Mouse (Mus musculus) v-Abl transformed pro-B cells (cell line): ENCODE results near the gene Ubl4b.

Experiments used
- in situ Hi-C, 2 experiments: fragments of 400-800 bp; cut with MboI; formaldehyde crosslinking; loops; one replicate each; pipeline ENCODE4 v1.15.1; 2025; ENCODE audit not compliant: unreplicated experiment in 2 of 2

Ubl4b gene

DNA sequence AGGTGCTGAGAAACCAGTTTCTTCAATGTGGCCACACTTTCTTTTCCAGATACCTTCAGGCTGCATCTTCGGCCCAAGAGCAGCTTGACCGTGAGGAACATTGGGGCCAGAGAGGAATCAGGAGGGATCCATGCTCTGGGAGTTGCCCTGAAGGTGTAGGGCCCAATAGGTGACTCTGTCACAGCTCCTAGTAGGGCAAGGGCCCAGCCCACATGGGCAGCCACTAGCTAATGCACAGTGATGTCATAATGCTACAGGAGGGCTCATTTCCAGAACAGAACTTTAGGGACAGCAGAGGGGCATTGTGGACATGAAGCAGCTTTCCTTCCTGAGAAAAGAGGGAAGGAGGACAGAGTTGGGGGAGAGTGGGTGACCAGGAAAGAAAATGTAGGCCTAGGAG, at the start of gene Ubl4b:
Gene Ubl4b, minus strand, starts transcription at position 232 of the 400 bp plus-strand sequence.
- in situ Hi-C loops, result no loop called here

DNA sequence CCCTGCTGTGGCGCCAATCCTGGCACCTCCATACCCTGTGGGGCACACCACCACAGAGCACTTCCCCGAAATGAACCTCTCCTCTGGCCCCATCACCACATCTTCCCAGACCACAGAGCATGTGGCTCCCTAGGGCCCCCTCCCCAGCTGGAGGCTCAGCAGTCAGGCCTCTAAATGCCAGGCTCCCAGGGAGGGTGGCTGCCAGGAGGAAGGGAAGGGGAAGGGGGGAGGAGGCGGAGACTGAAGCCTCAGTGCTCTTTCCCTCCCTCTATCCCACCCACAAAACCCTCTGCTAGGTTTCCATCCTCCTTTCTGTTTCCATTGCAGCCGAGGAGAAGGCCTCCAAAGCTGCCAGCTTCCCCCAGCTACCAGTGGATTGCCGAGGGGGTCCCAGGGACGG, 45.3 kb upstream of the Ubl4b start:
- in situ Hi-C loops, result loop anchor here (10.0 to 25.0 kb wide), 2 partner anchors 462 to 555 kb away; partner anchors contain the start of gene Gpr61 (in 1 of the 2)

DNA sequence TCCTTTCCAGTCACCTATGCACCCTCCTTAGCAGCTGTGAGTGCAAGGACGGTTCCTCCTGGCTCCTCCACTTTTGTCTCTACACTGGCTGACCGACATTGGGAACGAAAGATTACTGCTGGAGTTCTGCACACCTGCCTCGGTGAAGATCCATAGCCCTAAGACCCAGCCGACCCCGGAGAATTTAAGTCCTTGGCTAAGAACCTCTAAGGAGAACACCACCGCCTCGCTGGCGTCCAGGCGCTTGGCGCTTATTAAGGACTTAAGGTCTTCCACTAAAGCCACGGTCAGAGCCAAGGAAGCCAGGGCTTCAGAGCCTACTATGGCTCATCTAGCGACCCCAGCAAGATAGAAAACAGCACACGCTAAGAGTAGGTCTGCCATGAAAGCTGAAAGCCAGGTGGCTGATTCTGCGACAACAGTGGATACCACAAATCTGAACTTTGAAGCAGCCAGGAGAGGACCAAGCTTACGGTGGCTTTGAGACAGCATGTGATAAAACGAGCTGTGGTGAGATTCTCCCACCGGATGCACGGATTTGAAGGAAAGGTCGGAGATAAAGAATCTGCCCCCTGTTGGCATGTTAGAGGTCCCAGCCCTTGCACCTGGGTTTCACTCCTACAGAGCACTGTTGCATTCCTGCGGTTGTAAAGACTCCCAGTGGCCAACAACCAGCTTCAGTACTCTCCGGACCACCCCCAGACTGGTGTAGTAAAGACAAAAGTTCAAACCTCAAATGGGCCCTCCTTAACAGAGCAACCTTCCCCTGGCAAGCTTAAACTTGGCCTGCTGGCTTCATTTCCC, 42.9 kb upstream of the Ubl4b start:
- in situ Hi-C loops, result no loop called here

DNA sequence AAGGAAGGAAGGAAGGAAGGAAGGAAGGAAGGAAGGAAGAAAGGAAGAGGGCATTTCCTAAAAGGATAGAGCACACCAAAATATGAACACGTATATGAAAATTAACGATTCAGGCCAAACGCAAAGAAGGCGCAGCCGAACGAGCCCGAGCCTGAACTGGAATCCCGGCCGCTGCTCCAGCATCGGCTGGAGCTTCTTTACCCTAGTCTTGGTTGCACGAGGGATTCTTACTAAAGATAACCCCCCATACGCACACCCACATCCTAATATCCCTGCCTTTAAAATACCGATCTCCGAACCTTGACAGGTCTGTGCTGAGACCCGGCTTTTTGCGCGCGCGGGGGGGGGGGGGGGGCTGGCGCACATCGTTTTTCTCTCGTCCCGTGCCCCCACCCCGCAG, 42.3 kb upstream of the Ubl4b start:
- in situ Hi-C loops, result no loop called here

DNA sequence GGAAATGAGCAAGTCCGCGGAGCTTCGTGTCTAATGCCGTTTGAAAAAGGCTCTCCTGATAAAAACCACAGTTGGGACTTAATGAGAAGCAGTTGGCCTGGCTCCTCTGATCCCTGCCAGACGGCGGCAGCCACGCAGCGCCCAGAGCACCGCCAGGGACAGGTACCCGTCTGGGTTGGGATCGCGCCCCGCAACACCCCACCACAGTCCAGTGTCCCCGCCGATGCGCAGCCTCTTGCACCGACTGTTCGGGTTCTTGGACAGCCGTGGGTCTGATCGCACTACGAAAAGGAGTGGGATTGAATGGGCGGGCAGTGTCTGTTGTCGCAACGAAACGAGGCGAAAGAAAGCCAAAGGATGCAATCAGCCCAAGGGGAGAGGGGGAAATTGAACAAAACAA, 41.7 kb upstream of the Ubl4b start:
- in situ Hi-C loops, result no loop called here

DNA sequence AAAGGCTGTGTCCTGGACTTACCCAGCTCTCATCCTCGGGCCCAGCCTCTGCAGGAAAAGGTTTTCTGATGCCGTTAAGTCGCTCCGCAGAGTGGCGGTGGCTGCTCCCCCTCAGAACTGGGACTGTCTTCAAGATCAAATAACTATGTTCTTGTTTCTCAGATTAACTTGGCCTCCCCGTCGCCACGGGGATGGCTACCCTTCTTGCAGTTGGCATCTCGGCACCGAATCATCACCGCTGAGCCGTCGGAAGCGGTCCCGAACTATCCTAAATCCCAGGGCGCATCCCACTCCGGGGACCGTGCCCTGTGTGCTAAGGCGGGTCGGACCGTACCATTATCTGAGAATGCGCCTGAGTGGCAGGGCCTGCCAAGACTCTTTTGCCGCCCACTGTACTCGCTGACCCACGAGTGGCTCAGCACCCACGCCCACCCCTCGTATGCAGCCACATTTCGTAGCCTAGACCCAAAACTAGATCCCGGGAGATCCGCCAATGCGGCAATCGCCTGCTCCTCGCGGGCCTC, 41.1 kb upstream of the Ubl4b start:
- in situ Hi-C loops, result no loop called here

DNA sequence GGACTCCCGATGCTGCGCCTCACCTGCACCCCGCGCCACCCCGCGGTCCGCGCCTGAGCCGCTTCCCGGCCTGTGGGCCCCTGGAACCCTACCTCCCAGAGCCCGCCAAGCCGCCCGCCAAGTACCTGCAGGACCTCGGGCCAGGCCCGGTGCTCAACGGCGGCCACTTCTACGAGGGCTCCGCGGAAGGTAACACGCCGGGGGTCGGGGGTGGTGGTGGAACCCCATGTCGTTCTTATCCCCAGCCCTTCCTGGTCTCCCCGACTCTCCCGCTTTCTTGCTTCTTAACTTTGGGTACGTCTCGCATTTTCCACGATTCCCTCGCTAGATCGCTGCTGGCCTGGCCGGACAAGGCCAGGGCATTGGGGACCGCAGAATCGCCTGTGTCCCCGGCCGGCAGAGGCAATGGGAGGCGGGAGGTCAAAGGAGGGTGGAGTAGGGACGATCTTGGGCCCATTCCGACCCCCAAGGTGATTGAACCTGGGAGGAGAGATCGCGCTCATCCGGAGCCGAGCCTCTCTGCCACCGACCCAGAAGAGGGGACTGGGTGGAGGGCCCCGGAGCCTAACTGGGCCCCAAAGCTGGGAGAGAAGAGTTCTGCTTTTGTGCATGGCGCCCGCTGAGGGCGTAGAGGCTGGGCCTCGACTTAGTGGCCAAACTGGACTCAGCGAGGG, 40.5 kb upstream of the Ubl4b start:
- in situ Hi-C loops, result no loop called here

DNA sequence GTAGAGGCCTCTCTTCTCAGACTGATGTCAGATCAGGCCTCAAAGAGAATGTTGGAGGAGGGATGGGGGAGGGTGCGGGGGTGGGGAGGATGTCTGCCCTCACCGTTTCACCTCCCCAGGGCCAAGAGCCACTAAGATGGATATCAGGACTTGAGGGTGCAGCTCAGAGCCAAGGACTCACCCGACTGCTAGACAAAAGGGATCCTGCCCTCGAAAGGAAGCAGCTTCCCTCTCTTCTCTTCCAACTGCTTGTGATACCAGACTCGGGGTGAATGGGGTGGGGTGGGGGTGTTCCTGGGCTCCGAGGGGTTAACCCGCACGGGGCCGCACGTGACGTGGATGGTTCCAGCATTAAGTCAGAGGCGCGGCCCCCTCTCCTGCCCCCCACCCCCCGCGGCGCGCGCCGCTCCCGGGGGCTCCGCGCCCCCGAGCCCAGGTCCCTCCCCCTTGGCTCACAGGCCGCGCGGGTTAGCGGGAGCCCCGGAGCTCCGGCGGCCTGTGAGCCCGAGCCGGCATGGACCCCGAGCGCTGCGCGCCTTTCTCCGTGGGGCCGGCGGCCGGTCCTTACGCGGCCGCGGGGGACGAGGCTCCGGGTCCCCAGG, 39.9 kb upstream of the Ubl4b start, which contains the start of gene Alx3:
Gene Alx3, plus strand, starts transcription at position 370 of the 602 bp plus-strand sequence.
- in situ Hi-C loops, result no loop called here

DNA sequence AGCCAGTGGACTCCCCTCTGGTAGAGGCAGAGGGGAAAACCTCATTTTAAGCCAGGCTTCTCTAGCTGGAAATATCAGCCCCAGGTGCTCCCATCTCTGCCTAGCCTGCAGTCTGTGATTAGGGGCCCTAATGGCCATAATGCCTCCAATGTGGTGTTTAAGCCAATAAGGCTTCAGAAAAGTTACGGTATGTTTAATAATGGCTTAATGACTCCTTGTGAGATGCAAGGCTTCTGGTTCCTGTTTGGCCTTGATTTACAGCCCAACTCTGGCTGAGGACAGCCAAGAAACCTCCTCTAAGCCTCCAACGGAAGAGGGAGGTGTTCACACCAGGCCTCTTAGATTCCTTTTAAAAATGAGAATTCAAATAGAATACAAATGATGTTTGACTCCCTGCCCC, 38.8 kb upstream of the Ubl4b start:
- in situ Hi-C loops, result no loop called here

DNA sequence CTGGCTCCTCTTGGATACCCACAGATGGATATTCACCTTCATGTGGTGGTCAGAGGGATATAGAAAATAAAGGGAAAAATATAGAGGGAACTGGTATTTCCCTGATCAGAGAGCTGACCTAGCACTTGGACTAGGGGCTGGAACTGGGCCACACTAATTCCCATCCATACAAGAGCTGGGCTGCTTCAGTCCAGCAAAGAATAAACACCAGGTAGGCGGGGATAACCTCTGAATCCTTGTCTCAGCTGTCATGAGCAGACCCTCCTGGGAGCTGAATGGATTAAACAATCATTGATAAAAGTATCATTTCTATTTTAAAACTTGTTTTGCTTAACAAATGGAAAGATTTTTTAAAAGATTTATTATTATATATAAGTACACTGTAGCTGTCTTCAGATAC, 36.7 kb upstream of the Ubl4b start:
- in situ Hi-C loops, result no loop called here

DNA sequence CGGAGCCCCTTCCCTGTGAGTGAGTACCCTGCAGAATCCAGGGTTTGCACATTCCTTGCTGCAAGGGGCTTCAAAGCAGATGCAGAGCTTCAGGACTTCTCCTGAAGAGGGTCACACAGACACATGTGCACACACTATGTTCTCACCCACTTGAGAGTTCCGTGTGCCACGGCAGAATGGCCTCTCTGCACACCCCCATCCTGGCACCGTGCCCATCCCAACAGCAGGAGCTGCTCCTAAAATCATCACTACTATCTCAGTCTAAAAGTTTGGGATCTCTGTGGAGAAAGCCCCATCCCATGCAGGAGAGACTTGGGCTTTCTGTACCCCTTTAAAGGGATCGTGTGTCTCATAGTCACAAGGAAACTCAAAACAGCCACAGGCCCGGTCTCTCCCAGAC, 31.6 kb upstream of the Ubl4b start:
- in situ Hi-C loops, result loop anchor here in 1 of 2 experiments (10.0 kb wide), 1 partner anchor 492 kb away; no protein-coding TSS in a partner anchor

DNA sequence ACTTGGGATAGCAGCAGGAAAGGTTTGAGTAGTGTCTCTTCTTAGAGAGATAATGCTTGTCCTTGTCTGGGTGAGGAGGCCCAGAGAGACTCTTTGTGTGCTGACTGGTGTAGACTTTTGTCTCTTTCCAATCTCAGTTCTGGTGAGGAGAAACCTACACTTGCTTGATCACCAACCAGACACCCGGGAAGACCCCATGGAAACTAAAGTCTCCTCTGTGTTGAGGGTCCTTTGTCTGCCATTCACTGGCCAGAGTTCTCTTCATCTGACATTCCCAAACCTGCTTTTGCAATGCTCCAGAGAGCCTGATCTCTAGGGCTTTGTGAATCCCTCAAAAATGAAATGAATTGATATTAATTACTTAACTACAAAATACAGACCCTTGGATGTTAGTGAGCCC, 29.0 kb upstream of the Ubl4b start:
- in situ Hi-C loops, result loop anchor here in 1 of 2 experiments (10.0 kb wide), 1 partner anchor 489 kb away; no protein-coding TSS in a partner anchor

DNA sequence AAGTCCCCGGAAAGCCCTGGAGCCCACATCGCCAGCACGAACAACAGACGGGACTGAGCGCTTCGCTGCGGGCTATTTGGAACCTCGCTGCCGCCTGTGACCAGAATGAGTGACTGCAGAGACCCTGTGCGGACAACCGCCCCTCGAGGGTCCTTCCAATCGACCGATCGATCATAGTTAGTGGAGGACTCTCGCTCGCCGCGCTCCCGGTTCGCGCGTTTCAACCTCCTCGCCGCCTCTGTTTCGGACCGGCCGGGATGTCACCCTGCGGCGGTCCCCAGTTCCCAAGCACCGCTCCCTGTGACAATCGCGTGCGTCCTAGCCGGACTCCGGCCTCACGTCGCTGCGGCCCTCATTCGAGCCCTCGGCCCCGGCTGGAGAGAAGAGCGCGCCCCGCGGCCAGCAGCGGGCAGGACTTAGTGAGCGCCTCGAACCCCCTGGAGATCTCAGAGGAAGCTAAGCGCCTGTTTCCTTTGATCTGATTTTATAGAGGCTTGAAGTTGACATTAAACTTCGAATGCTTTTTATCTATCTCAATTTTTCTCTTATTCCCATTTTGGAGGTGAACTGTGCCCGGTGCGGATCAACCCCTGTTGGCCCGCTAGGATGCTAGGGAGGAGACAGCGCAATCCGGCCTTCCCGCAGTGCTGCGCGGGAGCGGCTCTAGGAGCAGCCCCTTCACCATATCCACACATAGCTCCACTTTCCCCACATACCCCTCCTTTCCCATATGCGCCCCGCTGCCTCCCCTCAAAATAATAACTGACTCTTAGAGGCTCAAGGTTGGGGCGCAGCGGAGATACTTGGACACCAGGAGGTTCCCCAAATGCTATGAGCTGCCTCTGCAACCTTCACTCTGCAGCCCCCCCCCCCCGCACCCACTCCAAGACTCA, 28.2 kb upstream of the Ubl4b start:
- in situ Hi-C loops, result loop anchor here in 1 of 2 experiments (10.0 kb wide), 1 partner anchor 488 kb away; no protein-coding TSS in a partner anchor

DNA sequence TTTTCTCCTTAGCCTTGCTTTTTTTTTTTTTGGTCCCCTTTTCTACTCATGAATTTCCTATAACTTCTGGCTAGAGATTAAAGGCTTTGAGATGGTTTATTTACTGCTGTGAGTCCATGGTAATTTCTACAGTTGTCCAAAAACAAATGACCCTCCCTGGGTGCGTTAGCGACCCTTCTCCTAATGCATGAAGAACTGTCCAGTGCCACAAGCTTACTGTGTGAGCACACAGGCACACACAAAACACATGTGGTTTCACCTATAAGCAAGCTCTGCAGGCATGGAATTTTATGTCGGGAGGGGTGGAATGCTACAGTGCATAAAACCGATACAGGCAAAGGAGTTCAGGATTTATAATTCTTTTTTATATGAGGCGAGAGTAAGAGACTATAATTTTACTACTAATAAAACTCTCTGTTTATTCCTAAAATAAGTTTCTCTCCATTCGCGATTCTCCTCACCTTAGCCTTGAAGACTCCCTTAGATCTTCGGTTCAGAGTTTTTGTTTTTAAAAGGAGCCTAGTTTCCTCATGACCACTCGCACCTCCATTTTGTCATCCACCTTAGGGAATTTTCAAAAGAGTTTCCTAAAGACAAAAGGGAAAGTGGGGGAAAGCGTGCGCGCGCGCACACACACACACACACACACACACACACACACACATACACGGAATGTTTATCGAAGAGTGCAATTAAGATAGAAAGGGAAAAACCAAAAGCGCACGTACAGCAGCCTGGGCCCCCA, 27.4 kb upstream of the Ubl4b start:
- in situ Hi-C loops, result loop anchor here in 1 of 2 experiments (10.0 kb wide), 1 partner anchor 488 kb away; no protein-coding TSS in a partner anchor

DNA sequence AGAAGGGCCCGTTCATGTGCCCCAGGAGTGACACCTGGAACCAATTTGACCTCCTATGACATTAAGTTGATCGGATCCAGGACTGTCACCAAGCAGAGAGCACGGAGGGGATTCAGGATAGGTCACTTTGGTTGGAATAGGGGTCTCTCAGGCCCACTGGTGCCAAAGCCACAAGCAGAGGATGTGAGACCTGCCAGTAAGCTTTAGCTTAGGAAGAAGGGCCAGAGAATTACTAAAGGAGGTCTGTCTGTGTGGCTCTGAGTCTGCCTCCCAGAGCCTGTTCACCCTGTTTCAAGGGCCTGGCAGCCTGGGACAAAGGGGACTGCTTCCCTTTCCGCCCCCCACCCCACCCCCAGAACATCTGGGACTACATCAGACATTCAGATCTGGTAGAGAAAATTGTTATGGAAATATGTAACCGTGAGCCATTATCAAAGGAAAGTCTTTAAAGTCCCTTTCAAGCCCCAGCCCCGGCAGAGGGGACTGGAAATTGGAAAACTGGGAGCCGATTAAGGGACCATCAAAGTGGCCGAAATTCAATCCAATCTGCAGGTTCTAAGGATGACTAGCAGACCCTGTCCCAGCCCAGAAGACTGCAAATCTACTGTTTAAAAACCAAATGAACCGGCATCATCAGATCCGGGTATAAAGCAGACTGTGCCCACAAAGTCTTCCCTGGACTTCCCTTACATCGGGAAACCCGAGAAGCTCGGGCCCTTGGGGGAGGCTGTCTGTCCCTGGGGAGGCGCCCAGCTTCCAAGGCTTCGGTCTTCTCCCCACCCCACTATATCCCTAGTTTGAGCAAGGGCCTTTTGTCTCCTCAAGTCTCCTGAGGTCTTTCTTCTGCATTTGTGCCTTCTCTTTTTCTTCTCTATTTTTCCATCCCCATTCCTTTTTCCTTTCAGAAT, 26.5 kb upstream of the Ubl4b start:
- in situ Hi-C loops, result loop anchor here in 1 of 2 experiments (10.0 kb wide), 1 partner anchor 487 kb away; no protein-coding TSS in a partner anchor

DNA sequence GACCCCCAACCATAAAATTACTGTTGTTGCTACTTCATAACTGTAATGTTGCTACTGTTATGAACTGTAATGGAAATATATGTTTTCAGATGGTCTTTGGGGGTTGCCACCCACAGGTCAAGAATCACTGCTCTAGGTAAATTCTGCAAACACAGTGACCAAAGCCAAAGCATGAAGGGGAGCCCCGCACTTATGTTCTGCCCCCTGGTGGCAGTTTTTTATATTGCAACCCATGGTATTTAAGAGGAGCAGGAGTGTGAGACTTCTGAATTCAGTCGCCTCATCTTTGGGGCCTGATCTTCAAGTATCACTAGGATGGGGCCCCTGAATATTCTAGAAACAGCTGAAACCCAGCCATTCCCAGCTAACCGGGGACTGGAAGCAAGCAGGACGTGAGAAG, 24.6 kb upstream of the Ubl4b start:
- in situ Hi-C loops, result no loop called here

DNA sequence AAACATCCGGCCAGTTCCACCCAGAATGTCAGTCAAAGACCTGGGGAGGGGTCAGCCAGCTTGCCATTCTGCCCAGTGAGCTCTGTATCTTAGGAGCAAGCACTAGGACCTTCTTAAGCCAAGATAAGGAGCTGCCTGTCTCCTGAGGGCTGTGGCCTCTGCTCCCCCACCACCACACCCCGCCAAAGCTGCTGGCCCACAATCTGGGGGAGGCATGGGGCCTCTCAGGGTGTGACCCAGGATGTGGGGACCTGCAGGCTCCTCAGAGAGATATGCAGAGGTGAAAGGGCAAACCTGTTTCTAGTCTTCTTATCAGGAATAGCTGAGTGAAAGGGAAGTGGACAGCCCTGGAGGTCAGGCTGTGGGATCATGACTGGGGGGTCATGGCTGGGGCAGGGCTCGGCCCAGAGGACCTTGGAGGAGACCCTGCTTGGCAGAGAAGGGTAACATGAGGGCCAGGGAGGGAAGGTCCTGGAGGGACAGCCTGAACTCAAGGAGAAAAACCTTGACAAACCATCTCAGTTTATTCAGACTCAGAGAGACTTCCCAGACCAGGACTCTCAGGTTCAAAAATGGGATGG, 23.0 kb upstream of the Ubl4b start:
- in situ Hi-C loops, result no loop called here

DNA sequence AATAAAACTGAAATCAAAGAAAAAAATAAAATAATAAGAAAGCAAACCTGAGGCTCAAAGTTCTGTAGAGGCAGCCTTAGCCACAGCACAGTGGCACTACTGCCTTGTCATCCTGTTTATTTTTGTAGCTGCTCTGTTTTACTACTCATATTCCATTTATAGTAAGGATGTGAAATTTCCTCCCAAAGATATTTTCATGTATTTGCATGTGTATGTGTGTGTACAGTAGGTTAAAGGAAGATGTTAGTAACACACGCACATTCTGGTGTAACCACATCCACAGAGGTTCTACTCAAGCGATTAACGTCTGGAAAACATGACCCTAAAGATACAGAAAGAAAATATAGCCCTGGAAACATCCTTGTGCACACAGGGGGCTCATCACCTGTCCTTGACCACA, 21.9 kb upstream of the Ubl4b start:
- in situ Hi-C loops, result no loop called here
